Mouse (Mus musculus) stomach, embryonic 14.5 days (tissue): Measurements from ENCODE around the gene Arhgef2. TPM values are rescaled to one million over a fixed set of nuclear protein-coding genes. Genes with fewer than 3 reads are reported as not detected.
"Not testable (repeated sequence)": the region's sequence is repeated elsewhere in the genome, so short reads cannot be mapped to it uniquely, and the experiment has no call there.

Experiments used
- ATAC-seq: fragments of 200-750 bp; cut with Nextera tagmentation; 2 replicates; pipeline ENCODE4 v1.8.0; 2017; ENCODE audit warnings: low read depth, moderate TSS enrichment; ENCODE audit not compliant: insufficient number of reproducible peaks, insufficient read depth, low FRiP score
- H3K27ac ChIP-seq: fragments of 300-500 bp; sonication (generic); 2 replicates; pipeline ENCODE4 v1.5.1; 2014; ENCODE audit warnings: mild to moderate bottlenecking, low read length, moderate library complexity, mixed read lengths
- H3K27me3 ChIP-seq: fragments of 300-500 bp; sonication (generic); 2 replicates; pipeline ENCODE4 v1.6.1; 2014; ENCODE audit warnings: low read length, control low read depth, mixed read lengths; ENCODE audit not compliant: control insufficient read depth, insufficient read depth
- H3K36me3 ChIP-seq: fragments of 300-500 bp; sonication (generic); 2 replicates; pipeline ENCODE4 v1.6.1; 2014; ENCODE audit warnings: mild to moderate bottlenecking, control low read depth, low read length, moderate library complexity, mixed read lengths; ENCODE audit not compliant: control insufficient read depth, insufficient read depth
- H3K4me1 ChIP-seq: fragments of 300-500 bp; sonication (generic); 2 replicates; pipeline ENCODE4 v1.6.1; 2014; ENCODE audit warnings: low read length, control low read depth, mixed read lengths; ENCODE audit not compliant: control insufficient read depth, insufficient read depth
- H3K4me2 ChIP-seq: fragments of 300-500 bp; sonication (generic); replicated peaks from 2 replicates; pipeline ENCODE4 v1.6.1; 2014; ENCODE audit warnings: low read depth, low read length, control low read depth
- H3K4me3 ChIP-seq: fragments of 300-500 bp; sonication (generic); 2 replicates; pipeline ENCODE4 v1.5.1; 2014; ENCODE audit warnings: low read depth, low read length, control low read depth
- H3K9ac ChIP-seq: fragments of 300-500 bp; sonication (generic); replicated peaks from 2 replicates; pipeline ENCODE4 v1.6.1; 2014; ENCODE audit warnings: low read depth, mild to moderate bottlenecking, control low read depth, low read length, moderate library complexity, mixed read lengths
- H3K9me3 ChIP-seq: fragments of 300-500 bp; sonication (generic); 2 replicates; pipeline ENCODE4 v1.6.1; 2016; ENCODE audit warnings: low read depth, low read length, control low read depth; ENCODE audit not compliant: control insufficient read depth
- WGBS: fragments of 180-500 bp; shearing (Covaris S2); extraction: QIAGEN DNeasy Blood & Tissue Kit; methylation state at CpG from one replicate; pipeline ENCODE4 v1.1.7; 2014; 5-methylcytosine and 5-hydroxymethylcytosine counted together
- polyA plus RNA-seq: library from polyadenylated mRNA; unstranded; fragments of >200 nt; fragmentation: Nextera tagmentation; extraction: Ambion mirVana; gene quantifications from 2 replicates; pipeline ENCODE4 v1.2.1, GENCODE M21; 2014

Arhgef2 gene
- 108 and 119 TPM in 2 replicates for polyA plus RNA-seq

GRCm38 (mm10) chr3:88605666-88606065, at the start of gene Arhgef2:
Gene Arhgef2 (plus strand): TSS chr3:88605966.
- not testable (repeated sequence) for ATAC-seq, H3K4me2 ChIP-seq, H3K9ac ChIP-seq

GRCm38 (mm10) chr3:88556616-88557015, 49.1 kb upstream of the Arhgef2 start:
- peaks cover 55% of the 10 kb centered on the region for H3K36me3 ChIP-seq
- no peak for ATAC-seq
- H3K27ac ChIP-seq = no peak overlapping the region
- peaks cover 17% of the 10 kb centered on the region for H3K4me1 ChIP-seq
- no peaks in the 10 kb centered on the region for H3K9me3 ChIP-seq
- 97% methylated on average over 8 of the region's 8 CpGs for WGBS
- H3K4me3 ChIP-seq = no peak overlapping the region
- no peak overlapping the region for H3K4me2 ChIP-seq
- H3K9ac ChIP-seq = no peak overlapping the region
- no peaks in the 10 kb centered on the region for H3K27me3 ChIP-seq

More at GRCm38 (mm10) chr3:88605666-88606065, at the start of gene Arhgef2:
- not testable (repeated sequence) for H3K36me3 ChIP-seq, H3K27me3 ChIP-seq, H3K4me1 ChIP-seq, H3K4me3 ChIP-seq, H3K9me3 ChIP-seq, H3K27ac ChIP-seq
- WGBS = 97% methylated on average over 2 of the region's 2 CpGs

DNA sequence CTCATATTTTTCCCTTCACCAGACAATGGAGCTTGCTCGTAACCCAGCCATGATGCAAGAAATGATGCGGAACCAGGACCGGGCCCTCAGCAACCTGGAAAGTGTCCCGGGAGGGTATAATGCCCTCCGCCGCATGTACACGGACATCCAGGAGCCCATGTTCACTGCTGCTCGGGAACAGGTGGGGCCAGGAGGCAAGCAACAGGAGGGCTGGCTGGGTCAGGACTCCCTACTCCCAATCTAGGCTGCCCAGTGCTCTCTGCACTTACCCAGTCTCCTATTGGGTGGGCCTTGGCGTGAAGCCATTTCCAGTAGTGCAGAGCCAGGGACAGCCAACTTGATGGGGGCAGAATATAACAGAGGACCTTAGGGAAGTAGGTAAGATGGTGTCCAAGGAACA, 46.2 kb upstream of the Arhgef2 start:
- WGBS = 96% methylated on average over 9 of the region's 9 CpGs
- H3K4me3 ChIP-seq = no peak overlapping the region
- no peak overlapping the region for H3K9ac ChIP-seq
- ATAC-seq = no peak
- peaks cover 82% of the 10 kb centered on the region for H3K36me3 ChIP-seq
- H3K9me3 ChIP-seq = no peaks in the 10 kb centered on the region
- H3K27ac ChIP-seq = no peak overlapping the region
- H3K4me2 ChIP-seq = no peak overlapping the region
- H3K4me1 ChIP-seq = peaks cover 8% of the 10 kb centered on the region
- H3K27me3 ChIP-seq = no peaks in the 10 kb centered on the region

- ATAC-seq = no peak
- no peak overlapping the region for H3K4me3 ChIP-seq
- H3K4me2 ChIP-seq = no peak overlapping the region
- no peaks in the 10 kb centered on the region for H3K9me3 ChIP-seq
- H3K4me1 ChIP-seq = no peaks in the 10 kb centered on the region
- 66% methylated on average over 4 of the region's 4 CpGs for WGBS
- no peak overlapping the region for H3K9ac ChIP-seq
- peaks cover 90% of the 10 kb centered on the region for H3K36me3 ChIP-seq
- H3K27ac ChIP-seq = no peak overlapping the region
- no peaks in the 10 kb centered on the region for H3K27me3 ChIP-seq
Observed at GRCm38 (mm10) chr3:88561989-88562388, 43.8 kb upstream of the Arhgef2 start.

DNA sequence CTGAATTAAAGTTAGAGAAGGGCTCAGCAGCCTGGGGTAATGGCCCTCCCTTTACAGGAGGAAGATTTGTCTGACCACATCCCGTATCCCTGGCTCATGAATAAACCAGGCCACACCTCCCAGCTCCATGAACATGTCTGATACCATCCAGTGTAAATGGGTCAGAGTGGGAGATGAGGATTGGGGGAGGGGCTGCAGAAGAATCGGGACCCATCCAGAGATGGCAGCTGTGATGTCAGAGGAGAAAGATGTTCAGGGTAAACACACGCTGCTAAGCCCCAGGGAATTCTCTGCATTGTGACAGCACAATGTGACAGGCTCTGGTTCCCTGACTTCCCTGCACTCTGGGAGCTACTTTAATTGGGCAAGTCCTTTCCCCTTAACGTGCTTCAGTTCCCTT, 42.3 kb upstream of the Arhgef2 start:
- H3K4me2 ChIP-seq = no peak overlapping the region
- ATAC-seq = no peak
- no peaks in the 10 kb centered on the region for H3K9me3 ChIP-seq
- no peak overlapping the region for H3K9ac ChIP-seq
- no peak overlapping the region for H3K4me3 ChIP-seq
- peaks cover 88% of the 10 kb centered on the region for H3K36me3 ChIP-seq
- H3K4me1 ChIP-seq = no peaks in the 10 kb centered on the region
- H3K27ac ChIP-seq = no peak overlapping the region
- H3K27me3 ChIP-seq = no peaks in the 10 kb centered on the region
- 69% methylated on average over 4 of the region's 4 CpGs for WGBS

DNA sequence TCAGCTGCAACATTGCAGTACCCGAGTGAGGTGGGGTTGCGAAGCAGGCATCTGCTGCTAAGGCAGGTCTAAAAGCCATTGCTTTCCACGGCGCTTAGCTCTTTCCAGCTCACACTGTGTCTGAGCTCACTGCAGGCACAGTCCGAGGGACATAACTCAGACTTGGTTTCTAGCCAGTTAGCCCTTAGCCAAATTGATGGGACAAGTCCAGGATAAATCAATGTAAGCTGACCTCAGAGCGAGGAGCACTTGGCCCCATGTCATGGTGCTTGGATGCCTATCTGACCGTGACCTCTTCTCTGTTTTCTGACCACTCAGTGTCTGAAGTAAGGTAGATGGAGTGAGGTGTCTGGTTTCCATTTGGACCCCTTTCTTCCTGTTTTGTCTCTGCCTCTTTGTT, 41.8 kb upstream of the Arhgef2 start:
- 82% methylated on average over 7 of the region's 7 CpGs for WGBS
- no peaks in the 10 kb centered on the region for H3K9me3 ChIP-seq
- no peak for ATAC-seq
- H3K4me2 ChIP-seq = no peak overlapping the region
- peaks cover 89% of the 10 kb centered on the region for H3K36me3 ChIP-seq
- no peak overlapping the region for H3K9ac ChIP-seq
- no peak overlapping the region for H3K27ac ChIP-seq
- H3K4me3 ChIP-seq = no peak overlapping the region
- H3K4me1 ChIP-seq = no peaks in the 10 kb centered on the region
- no peaks in the 10 kb centered on the region for H3K27me3 ChIP-seq

DNA sequence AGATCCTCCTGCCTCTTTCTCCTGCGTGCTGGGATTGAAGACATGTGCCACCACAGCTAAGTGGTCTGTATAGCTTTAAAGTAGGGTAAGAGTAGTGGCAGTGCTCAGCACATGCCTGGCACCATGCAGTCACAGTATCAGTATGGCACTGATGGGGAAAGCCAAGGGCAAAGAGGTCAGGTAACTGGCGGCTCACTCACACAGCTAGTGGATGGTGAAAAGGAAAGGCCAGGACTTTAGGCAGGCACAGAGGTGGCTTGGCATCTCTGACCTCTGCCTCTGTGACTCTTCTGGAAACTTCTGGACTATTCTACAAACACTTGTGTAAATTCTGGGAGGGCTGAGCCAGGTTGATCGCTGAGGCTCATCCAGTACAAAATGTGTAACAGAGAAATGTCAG, 39.6 kb upstream of the Arhgef2 start:
- Histone ChIP-seq H3K4me1 (no peaks in the 10 kb centered on the region), H3K27ac (no peak overlapping the region), H3K9me3 (no peaks in the 10 kb centered on the region), H3K9ac (no peak overlapping the region), H3K4me3 (no peak overlapping the region), H3K36me3 (peaks cover 77% of the 10 kb centered on the region), H3K27me3 (no peaks in the 10 kb centered on the region), H3K4me2 (no peak overlapping the region)
- 95% methylated on average over 3 of the region's 3 CpGs for WGBS
- no peak for ATAC-seq

- peaks cover 74% of the 10 kb centered on the region for H3K36me3 ChIP-seq
- H3K9me3 ChIP-seq = no peaks in the 10 kb centered on the region
- no peak overlapping the region for H3K9ac ChIP-seq
- no peaks in the 10 kb centered on the region for H3K27me3 ChIP-seq
- WGBS = 77% methylated on average over 4 of the region's 4 CpGs
- H3K27ac ChIP-seq = no peak overlapping the region
- no peaks in the 10 kb centered on the region for H3K4me1 ChIP-seq
- H3K4me2 ChIP-seq = no peak overlapping the region
- no peak for ATAC-seq
- no peak overlapping the region for H3K4me3 ChIP-seq
Observed at GRCm38 (mm10) chr3:88566536-88567061, 39.2 kb upstream of the Arhgef2 start.

- peaks cover 62% of the 10 kb centered on the region for H3K36me3 ChIP-seq
- H3K4me1 ChIP-seq = no peaks in the 10 kb centered on the region
- H3K9ac ChIP-seq = no peak overlapping the region
- H3K4me2 ChIP-seq = no peak overlapping the region
- H3K27ac ChIP-seq = no peak overlapping the region
- 90% methylated on average over 6 of the region's 6 CpGs for whole genome bisulfite sequencing
- H3K9me3 ChIP-seq = no peaks in the 10 kb centered on the region
- no peaks in the 10 kb centered on the region for H3K27me3 ChIP-seq
- no peak overlapping the region for H3K4me3 ChIP-seq
- ATAC-seq = no peak
Observed at GRCm38 (mm10) chr3:88567892-88568291, 37.9 kb upstream of the Arhgef2 start.
